Mouse (Mus musculus): ENCODE results near the gene Hfe. TPM values are rescaled to one million over a fixed set of nuclear protein-coding genes. Genes with fewer than 3 reads are reported as not detected.
"Not testable (repeated sequence)": the region's sequence is repeated elsewhere in the genome, so short reads cannot be mapped to it uniquely, and the experiment has no call there.

Hfe gene
- total RNA-seq, 2 experiments from 2014 or later, result 14.7 to 24.7 TPM

DNA sequence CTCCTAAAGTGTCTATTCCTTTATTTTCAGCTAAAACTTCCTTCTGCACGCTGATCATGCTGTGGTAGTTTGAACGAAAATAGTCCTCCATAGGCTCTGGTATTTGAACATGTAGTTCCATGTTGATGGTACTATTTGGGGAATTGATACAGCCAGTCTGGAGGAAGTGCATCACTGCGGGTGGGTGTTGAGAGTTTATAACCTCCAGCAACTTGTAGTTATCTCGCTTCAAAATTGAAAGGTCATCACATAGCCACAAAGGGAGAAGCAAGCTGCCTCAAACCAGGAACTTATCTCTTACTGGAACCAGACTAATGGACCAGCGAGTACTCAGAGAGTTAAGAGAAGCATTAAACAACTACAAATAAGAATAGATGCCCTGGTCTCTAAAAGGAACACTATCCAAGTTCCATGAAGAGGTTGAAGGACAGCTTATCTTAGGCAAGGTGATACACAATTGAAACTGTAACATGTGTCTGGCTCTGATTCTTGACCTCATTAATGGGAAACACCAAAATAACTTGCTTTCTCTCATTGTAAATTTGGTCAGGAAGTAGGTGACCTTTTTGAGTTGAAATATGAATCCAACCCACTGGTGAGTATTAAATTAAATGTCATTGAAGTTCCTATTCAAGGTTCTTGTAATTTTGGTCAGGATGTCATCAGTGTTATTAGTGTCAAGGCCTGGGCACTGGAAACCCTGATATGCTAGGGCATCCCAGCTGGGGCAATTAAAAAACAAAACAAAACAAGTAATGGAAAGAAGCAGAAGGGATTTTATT is 5.8 kb upstream of the Hfe start:
- no peak for DNase-seq

DNA sequence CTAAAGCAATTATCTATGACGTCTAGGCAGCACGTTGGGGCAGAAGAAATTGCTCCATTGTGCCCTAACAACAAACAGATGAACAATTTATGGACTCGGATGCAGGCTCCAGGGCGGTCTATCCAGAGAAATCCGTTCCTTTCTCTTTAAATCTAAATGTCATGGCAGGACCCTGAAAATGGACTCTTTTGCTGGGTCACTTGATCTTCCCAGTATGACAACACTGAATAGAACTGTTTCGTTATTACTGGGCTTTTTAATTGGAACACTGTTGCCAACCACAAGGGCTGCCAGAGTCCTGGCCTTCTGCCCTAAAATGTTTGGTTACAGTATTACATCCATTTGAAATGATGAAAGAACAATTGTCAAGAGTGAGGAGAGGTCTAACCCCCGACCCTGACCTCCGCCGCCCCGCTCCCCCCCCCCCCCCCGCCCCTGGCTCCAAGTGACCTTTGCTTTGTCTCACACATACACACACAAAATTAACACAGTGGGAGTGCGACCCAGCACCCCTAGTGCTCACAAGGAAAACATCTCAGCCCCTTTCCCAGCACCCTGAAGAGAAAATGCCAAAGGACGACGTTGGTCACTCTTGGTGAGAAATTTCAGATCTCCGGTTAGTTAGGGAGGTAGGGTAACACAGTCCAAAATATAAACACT is 810 bp downstream of the Hfe start:
- no peak for DNase-seq

DNA sequence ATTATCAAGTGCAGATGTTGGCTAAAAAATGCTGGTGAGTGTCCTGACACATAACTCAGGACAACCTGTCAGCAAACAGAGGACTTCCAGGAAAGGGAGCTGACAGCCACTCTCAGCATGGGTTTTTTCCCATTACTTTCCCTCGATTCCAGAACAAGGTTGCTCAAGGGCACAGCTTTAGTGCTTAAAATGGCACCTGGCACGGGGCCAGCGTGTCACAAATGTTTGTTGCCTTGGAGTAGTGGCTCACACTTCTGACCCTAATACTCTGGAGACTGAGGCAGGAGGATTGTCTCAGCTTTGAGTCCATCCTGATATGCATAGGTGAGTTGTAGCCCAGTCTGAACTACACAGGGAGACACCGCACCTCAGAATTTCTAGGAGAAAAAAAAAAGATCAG is 2.0 kb downstream of the Hfe start:
- DNase-seq, result no peak

DNA sequence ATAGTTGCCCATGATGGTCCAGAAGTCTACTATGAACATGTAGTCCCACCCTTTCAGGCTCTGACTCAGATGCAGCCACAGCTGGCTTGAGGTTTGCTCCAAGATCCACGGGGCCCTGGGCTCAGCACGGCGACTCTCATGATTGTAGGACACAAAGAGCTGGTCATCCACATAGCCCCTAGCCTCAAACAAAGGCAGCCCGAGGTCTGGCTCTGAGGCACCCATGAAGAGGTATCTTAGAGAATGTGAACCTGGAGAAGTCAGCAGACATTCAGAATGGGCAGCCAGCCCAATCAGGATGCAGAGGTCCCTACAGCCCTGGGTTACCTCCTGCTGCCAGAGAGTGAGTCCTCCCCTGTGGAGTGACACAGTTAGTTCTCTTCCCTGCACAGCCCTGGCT is 2.6 kb downstream of the Hfe start:
- no peak for DNase-seq

GRCm38 (mm10) chr13:23706771-23707170 is 3.9 kb downstream of the Hfe start:
- no peak for DNase-seq

DNA sequence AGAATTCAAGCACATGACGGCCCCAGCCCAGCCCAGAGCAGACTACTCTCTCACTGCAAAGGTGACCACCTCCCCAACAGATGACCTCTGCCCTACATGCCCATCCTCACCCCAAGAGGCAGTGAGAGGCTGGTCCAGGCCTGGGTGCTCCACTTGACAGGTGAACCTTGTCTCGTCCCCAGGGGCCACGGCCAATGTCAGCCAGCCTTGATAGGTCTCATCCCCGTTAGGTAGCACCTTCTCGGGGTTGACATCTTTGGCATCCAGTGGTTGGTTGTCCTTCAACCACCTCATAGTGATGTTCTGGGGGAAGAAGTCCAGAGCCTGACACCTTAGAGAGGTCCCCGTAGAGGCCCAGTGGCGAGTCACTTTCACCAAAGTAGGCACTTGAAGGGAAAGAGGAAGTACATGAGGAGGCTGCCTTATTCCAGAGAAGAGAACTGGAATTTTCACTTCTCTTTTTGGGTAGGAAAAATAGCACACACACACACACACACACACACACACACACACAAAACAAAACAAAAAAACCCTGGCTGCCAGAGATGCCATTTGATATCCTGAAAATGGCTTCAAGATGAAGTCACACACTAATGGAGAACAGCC is 4.8 kb downstream of the Hfe start:
- DNase-seq, result no peak

DNA sequence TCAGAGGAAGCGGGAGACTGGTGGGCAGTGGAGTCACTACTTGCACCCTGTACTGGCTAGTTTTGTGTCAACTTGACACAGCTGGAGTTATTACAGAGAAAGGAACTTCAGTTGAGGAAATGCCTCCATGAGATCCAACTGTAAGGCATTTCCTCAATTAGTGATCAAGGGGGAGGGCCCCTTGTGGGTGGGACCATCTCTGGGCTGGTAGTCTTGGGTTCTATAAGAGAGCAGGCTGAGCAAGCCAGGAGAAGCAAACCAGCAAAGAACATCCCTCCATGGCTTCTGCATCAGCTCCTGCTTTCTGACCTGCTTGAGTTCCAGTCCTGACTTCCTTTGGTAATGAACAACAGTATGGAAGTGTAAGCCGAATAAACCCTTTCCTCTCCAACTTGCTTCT is 7.9 kb downstream of the Hfe start:
- not testable (repeated sequence) for DNase-seq

GRCm38 (mm10) chr13:23702220-23702619 is 8.4 kb downstream of the Hfe start:
- DNase-seq, result no peak

DNA sequence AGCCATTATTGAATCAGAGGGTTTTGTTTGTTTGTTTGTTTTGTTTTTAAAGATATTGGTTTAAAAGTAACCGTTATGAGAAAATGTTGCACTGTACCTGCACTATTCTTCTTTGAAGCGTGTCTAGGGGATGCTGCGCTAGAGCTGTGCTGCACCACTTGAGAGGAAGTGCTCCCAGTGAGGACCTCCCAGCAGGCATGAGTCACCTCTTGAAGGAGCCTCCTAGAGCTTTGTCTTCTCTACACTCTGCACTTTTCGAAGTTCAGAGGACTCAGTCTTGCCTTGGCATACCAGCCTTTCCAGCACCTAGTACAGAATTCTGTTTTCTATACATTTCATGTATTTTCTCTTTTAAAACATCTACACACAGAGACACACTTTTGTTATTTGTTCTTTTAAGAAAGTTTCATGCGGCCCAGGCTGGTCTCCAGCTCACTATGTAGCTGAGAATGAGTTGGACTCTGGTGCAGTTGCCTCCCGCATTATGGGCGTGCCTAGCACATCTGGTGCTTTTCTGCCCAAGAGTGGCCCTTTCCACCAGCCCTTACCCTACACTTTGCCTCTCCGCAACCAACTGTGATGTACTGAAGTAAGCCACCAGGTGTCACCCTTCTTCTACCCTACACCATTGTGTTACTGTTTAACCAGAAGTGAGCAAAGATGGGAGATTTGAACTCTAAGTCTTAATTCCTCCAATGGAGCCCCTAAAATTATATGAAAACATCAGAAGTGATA is 9.7 kb downstream of the Hfe start:
- DNase-seq, result peak; percentile 46

DNA sequence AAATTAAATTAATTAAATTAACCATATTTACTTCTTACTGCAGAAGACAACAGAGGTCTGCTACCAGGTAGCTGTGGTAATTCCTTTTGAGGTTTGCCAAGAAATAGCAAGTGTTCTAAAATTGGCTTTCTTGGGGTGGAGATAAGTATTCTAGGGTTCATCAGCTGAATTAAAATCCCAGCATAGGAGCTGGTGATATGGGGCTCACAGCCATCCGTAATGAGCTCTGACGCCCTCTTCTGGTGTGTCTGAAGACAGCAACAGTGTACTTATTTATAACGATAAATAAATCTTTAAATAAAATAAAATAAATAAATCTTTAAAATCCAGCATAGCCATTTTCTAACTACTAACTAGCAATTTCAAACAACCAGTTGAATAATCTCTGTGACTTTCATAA is 10.9 kb downstream of the Hfe start:
- no peak for DNase-seq

- DNase-seq, result no peak
Observed at GRCm38 (mm10) chr13:23698996-23699395, 11.7 kb downstream of the Hfe start.

- peak; percentile 96 for DNase-seq
Observed at GRCm38 (mm10) chr13:23698300-23698693, 12.4 kb downstream of the Hfe start, which contains the start of gene Hist1h4c. TSS of gene Hist1h4c (minus strand) at chr13:23698454.

- DNase-seq, result no peak
Observed at GRCm38 (mm10) chr13:23697491-23698299, 13.0 kb downstream of the Hfe start.

DNA sequence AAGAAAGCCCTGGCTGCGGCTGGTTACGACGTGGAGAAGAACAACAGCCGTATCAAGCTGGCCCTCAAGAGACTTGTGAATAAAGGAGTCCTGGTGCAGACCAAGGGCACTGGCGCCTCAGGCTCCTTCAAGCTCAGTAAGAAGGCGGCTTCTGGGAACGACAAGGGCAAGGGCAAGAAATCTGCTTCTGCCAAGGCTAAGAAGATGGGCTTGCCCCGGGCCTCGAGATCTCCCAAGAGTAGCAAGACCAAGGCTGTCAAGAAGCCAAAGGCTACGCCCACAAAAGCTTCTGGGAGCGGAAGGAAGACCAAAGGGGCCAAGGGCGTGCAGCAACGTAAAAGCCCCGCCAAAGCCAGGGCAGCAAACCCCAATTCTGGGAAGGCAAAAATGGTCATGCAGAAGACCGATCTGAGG is 14.6 kb downstream of the Hfe start:
- DNase-seq, result no peak

DNA sequence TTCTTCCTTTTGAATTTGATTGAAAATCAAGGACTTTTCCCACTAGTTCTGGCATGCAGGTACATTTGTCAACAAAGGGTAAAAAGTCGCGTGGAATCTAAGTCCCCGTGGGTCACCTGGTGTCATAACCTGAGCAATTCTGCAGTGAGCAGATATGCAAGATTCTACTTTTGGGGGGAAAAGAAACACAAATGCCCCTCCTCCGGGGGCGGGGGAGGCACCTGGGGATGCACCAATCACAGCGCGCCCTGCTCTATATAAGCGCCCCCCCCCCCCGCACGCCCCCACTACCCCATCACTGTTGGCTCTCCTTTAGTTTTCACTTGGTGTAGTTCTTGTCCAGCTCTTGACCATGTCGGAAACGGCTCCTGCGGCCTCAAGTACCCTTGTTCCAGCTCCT is 15.1 kb downstream of the Hfe start, which contains the start of gene Hist1h1t:
Gene Hist1h1t (plus strand): TSS at position 301 of the 400 bp plus-strand sequence.
- DNase-seq, result no peak

GRCm38 (mm10) chr13:23694956-23695355 is 15.7 kb downstream of the Hfe start:
- DNase-seq, result no peak

DNA sequence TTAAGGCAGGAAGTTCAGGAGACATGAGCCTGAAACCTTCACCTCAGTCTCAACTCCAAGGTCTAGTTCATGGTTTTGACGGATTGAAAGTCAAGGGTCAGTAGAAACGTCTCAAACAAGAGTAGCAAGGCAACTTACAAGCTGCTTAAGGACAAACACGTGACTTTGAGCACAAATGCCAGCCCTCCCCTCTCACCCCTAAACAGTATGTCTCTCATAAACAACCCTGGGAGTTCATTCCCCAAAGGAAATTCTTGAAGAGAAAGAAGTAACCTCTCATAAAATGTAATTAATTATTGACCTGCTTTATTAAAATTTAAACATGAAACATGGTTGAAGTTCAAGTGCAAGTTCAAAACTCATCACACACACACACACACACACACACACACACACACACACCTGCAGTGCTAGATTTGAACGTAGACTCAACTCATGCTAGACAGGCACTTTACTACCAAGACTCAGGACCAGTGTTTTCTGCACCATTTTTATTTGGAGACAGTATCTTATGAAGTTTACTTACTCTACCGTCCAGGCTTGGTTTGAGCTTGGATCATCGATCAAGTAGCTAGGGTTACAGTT is 16.7 kb downstream of the Hfe start:
- no peak for DNase-seq

DNA sequence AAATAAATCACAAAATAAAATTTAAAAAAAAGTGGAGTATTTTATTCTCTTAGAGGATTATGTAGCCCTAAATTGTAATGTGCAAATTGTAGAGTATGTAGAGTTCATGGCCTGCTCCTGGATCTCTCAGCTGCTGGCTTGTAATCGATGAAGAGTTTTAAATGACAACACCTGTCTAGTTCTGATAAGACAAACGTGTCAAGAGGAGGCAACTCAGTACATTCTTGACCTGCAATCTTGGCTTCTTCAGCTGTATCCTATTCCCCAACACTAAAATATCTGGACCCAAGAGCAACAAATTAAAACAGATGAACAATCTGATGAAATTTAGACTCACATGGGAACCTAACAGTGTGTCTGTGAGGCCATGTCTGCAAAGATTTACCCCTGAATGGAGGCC is 21.2 kb downstream of the Hfe start:
- DNase-seq, result no peak

DNA sequence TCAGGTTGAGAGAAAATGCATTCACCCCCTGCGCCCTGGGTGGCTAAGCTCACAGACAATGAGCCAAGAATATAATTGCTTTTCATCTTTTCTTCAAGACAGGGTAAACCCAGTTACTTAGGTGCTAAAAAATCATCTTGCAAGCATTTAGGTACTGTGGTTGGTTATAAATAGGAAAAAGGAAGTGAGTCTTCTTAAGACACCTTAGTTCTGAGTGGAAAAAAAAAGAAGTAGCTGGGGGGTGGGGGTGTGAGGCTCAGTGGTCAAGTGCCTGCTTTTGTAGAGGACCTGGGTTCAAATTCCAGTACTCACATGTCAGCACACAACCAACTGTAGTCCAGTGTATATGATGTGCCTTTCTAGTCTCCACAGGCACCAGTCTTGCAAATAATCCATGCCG is 21.7 kb downstream of the Hfe start:
- no peak for DNase-seq

- DNase-seq, result no peak
Observed at GRCm38 (mm10) chr13:23687907-23688306, 22.7 kb downstream of the Hfe start.

DNA sequence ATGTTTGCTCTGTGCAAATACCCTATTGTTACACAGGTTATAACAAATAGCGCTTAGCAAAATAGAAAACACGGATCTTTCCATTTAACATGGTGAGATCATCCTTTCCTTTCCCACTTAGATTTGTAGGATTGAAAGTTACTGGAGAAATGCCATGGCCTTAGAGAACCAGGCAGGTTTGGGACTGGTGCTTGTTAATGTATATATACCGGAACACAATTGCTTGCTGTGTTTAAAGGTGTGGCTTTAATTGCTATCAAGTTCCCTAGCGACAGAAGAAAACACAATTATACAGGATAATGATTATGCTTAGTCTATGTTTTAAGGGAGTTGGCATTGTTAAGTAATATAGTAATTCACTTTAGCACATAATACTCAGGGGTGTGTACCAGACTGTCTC is 23.5 kb downstream of the Hfe start:
- DNase-seq, result no peak

All from gastrocnemius, postnatal 25 days (tissue).